Mouse (Mus musculus): ENCODE measurements around the gene Asb5. TPM values are rescaled to one million over a fixed set of nuclear protein-coding genes. Genes with fewer than 3 reads are reported as not detected.
A peak's percentile ranks its signal among the peaks of the same experiment; 100 is the strongest.

The Asb5 gene
- total and polyA plus RNA-seq, 3 experiments, result 0.27 to 1.4 TPM; not detected in 1

- H3K4me3 ChIP-seq (ENCODE audit: control insufficient read depth in 1 of 2, insufficient read depth in 1 of 2, low read depth in 2 of 2, low read length in 2 of 2), result peak overlapping the region; percentile 77 to 93
- no peaks in the 10 kb centered on the region for H3K9me3 ChIP-seq (replicated peaks; ENCODE audit: insufficient read depth, low read length)
- H3K79me2 ChIP-seq (ENCODE audit: control insufficient read depth, insufficient read depth, low read length, poor library complexity), result peaks cover 23% of the 10 kb centered on the region
- peak overlapping the region; percentile 97 for H3K9ac ChIP-seq (ENCODE audit: control insufficient read depth, low read depth, low read length, poor library complexity, severe bottlenecking)
- peaks cover 16 to 31% of the 10 kb centered on the region in 2 experiments for H3K36me3 ChIP-seq (ENCODE audit: control insufficient read depth in 1 of 2, insufficient read depth in 2 of 2, low read length in 2 of 2)
- TF ChIP-seq MAX (IDR thresholded peaks at IDR 0.05; ENCODE audit: low read length) (peak; percentile 78), MYB (IDR thresholded peaks at IDR 0.05; ENCODE audit: low read depth, low read length) (no peak), POLR2AphosphoS5 (IDR thresholded peaks at IDR 0.05; ENCODE audit: borderline replicate concordance, low read depth, low read length) (no peak), USF1 (IDR thresholded peaks at IDR 0.05; ENCODE audit: low read depth, low read length) (peak; percentile 14; the same call in 1 of the 2 replicates), ZMIZ1 (IDR thresholded peaks at IDR 0.05; ENCODE audit: low read depth, low read length) (no peak), USF2 (IDR thresholded peaks at IDR 0.05; ENCODE audit: borderline replicate concordance in 1 of 2, insufficient read depth in 1 of 2, low read depth in 1 of 2, low read length in 2 of 2) (no peak), NRF1 (IDR thresholded peaks at IDR 0.05; ENCODE audit: insufficient read depth, low read depth, low read length, poor library complexity, severe bottlenecking) (no peak), ETS1 (IDR thresholded peaks at IDR 0.05; ENCODE audit: low read depth, low read length) (peak; percentile 61; the same call in 1 of the 2 replicates), TCF12 (IDR thresholded peaks at IDR 0.05; ENCODE audit: low read depth, low read length) (no peak), BHLHE40 (IDR thresholded peaks at IDR 0.05; ENCODE audit: borderline replicate concordance, low read depth, low read length) (peak; percentile 80), MYC (IDR thresholded peaks at IDR 0.05; ENCODE audit: low read depth, low read length) (peak; percentile 87), TAL1 (IDR thresholded peaks at IDR 0.05; ENCODE audit: low read length) (0 out of 2 replicates have a peak, but pooled peaks have one; percentile 3), MXI1 (IDR thresholded peaks at IDR 0.05; ENCODE audit: low read depth, low read length) (peak; percentile 87), GATA1 (IDR thresholded peaks at IDR 0.05; ENCODE audit: low read depth, low read length) (peak; percentile 45; the same call in 1 of the 2 replicates), MAFK (IDR thresholded peaks at IDR 0.05; ENCODE audit: borderline replicate concordance, low read depth, low read length) (no peak), E2F4 (IDR thresholded peaks at IDR 0.05; ENCODE audit: borderline replicate concordance, low read depth, low read length) (no peak), SIN3A (IDR thresholded peaks at IDR 0.05; ENCODE audit: low read length) (peak; percentile 76), ZC3H11A (IDR thresholded peaks at IDR 0.05; ENCODE audit: low read depth, low read length) (no peak), CHD1 (IDR thresholded peaks at IDR 0.05; ENCODE audit: low read depth, low read length) (0 out of 2 replicates have a peak, but pooled peaks have one; percentile 74)
- peak; percentile 70 for DNase-seq (ENCODE audit: low read depth, low spot score)
- H3K27me3 ChIP-seq (ENCODE audit: control insufficient read depth in 1 of 2, insufficient read depth in 2 of 2, low read length in 2 of 2), result no peaks in the 10 kb centered on the region
- peaks cover 2 to 10% of the 10 kb centered on the region in 2 experiments; a peak in 3 of 4 replicates for H3K4me1 ChIP-seq (ENCODE audit: control insufficient read depth in 1 of 2, insufficient read depth in 2 of 2, low read length in 2 of 2)
- peak overlapping the region; percentile 90 for H3K27ac ChIP-seq (ENCODE audit: control insufficient read depth, low read depth, low read length)
Observed at GRCm38 (mm10) chr8:54528571-54528970, 809 bp upstream of the Asb5 start.

- H3K9ac ChIP-seq (ENCODE audit: control insufficient read depth, low read depth, low read length, poor library complexity, severe bottlenecking), result no peak overlapping the region
- TF ChIP-seq ETS1 (IDR thresholded peaks at IDR 0.05; ENCODE audit: low read depth, low read length), result no peak
- no peak for TF ChIP-seq SIN3A (IDR thresholded peaks at IDR 0.05; ENCODE audit: low read length)
- TF ChIP-seq MYB (IDR thresholded peaks at IDR 0.05; ENCODE audit: low read depth, low read length), result no peak
- TF ChIP-seq MYC (IDR thresholded peaks at IDR 0.05; ENCODE audit: low read depth, low read length), result no peak
- TF ChIP-seq MAFK (IDR thresholded peaks at IDR 0.05; ENCODE audit: borderline replicate concordance, low read depth, low read length), result no peak
- no peak for TF ChIP-seq UBTF (IDR thresholded peaks at IDR 0.05; ENCODE audit: borderline replicate concordance, insufficient read depth, low read depth, low read length)
- TF ChIP-seq NRF1 (IDR thresholded peaks at IDR 0.05; ENCODE audit: insufficient read depth, low read depth, low read length, poor library complexity, severe bottlenecking), result no peak
- no peak for TF ChIP-seq MEF2A (IDR thresholded peaks at IDR 0.05; ENCODE audit: extremely low read depth, insufficient replicate concordance, low read depth, low read length, poor library complexity, severe bottlenecking)
- no peak for TF ChIP-seq POLR2A (IDR thresholded peaks at IDR 0.05; ENCODE audit: control insufficient read depth in 1 of 2, insufficient read depth in 1 of 2, low read depth in 1 of 2, low read length in 2 of 2, poor library complexity in 1 of 2)
- no peak for TF ChIP-seq POLR2AphosphoS2 (IDR thresholded peaks at IDR 0.05; ENCODE audit: low read length)
- TF ChIP-seq TAL1 (IDR thresholded peaks at IDR 0.05; ENCODE audit: low read length), result no peak
- no peak for TF ChIP-seq CHD1 (IDR thresholded peaks at IDR 0.05; ENCODE audit: low read depth, low read length)
- TF ChIP-seq ZNF384 (IDR thresholded peaks at IDR 0.05; ENCODE audit: low read depth, low read length), result no peak
- TF ChIP-seq MXI1 (IDR thresholded peaks at IDR 0.05; ENCODE audit: low read depth, low read length), result no peak
- TF ChIP-seq TCF12 (IDR thresholded peaks at IDR 0.05; ENCODE audit: low read depth, low read length), result no peak
- no peak for TF ChIP-seq E2F4 (IDR thresholded peaks at IDR 0.05; ENCODE audit: borderline replicate concordance, low read depth, low read length)
- no peak for TF ChIP-seq MAZ (IDR thresholded peaks at IDR 0.05; ENCODE audit: low read depth, low read length)
- no peak for TF ChIP-seq ZC3H11A (IDR thresholded peaks at IDR 0.05; ENCODE audit: low read depth, low read length)
- no peak for TF ChIP-seq JUND (IDR thresholded peaks at IDR 0.05; ENCODE audit: low read depth, low read length)
- TF ChIP-seq POLR2AphosphoS5 (IDR thresholded peaks at IDR 0.05; ENCODE audit: borderline replicate concordance, low read depth, low read length), result no peak
- H3K4me1 ChIP-seq (ENCODE audit: control insufficient read depth in 1 of 2, insufficient read depth in 2 of 2, low read length in 2 of 2), result no peaks in the 10 kb centered on the region
- H3K36me3 ChIP-seq (ENCODE audit: control insufficient read depth in 1 of 2, insufficient read depth in 2 of 2, low read length in 2 of 2), result peaks cover 0 to 5% of the 10 kb centered on the region in 2 experiments; a peak in 1 of 4 replicates
- no peak overlapping the region for H3K27ac ChIP-seq (ENCODE audit: control insufficient read depth, low read depth, low read length)
- no peak for DNase-seq (ENCODE audit: low read depth, low spot score)
- no peak overlapping the region for H3K4me3 ChIP-seq (ENCODE audit: control insufficient read depth in 1 of 2, insufficient read depth in 1 of 2, low read depth in 2 of 2, low read length in 2 of 2)
- H3K79me2 ChIP-seq (ENCODE audit: control insufficient read depth, insufficient read depth, low read length, poor library complexity), result peaks cover under 1% of the 10 kb centered on the region; the same call in 1 of the 2 replicates
- no peaks in the 10 kb centered on the region for H3K27me3 ChIP-seq (ENCODE audit: control insufficient read depth in 1 of 2, insufficient read depth in 2 of 2, low read length in 2 of 2)
- no peaks in the 10 kb centered on the region for H3K9me3 ChIP-seq (replicated peaks; ENCODE audit: insufficient read depth, low read length)
Observed at GRCm38 (mm10) chr8:54535172-54535571, 5.8 kb downstream of the Asb5 start.
